In genomic region chr19:17247352-17247925, GRCm38 (mm10) we compare ENCODE assay signal across 15 mouse cellular contexts.
"Had no signal": no experiment of that assay in that cellular context is flagged by ENCODE, and none has a peak within 500 bp of the region (broad histone marks: within the 10 kb centered on the region; RNA-seq: fewer than 3 reads in every experiment).

No protein-coding gene starts in this region.

- H3K4me3 ChIP-seq: intestine, embryonic 15.5 days; layer of hippocampus, adult 2 months; liver, embryonic 13.5 days; megakaryocyte, embryonic 14.5 days; midbrain, embryonic 10.5 days; midbrain, embryonic 13.5 days; myocyte; stomach, embryonic 15.5 days had no signal

- H3K27me3 ChIP-seq: intestine, embryonic 15.5 days; liver, embryonic 13.5 days; megakaryocyte, embryonic 14.5 days; midbrain, embryonic 13.5 days; stomach, embryonic 15.5 days had no signal

- H3K4me2 ChIP-seq: intestine, embryonic 15.5 days; liver, embryonic 13.5 days; midbrain, embryonic 13.5 days; stomach, embryonic 15.5 days had no signal

- H3K27ac ChIP-seq: intestine, embryonic 15.5 days; layer of hippocampus, adult 2 months; liver, embryonic 13.5 days; midbrain, embryonic 10.5 days; midbrain, embryonic 13.5 days; stomach, embryonic 15.5 days had no signal

- H3K4me1 ChIP-seq: megakaryocyte, embryonic 14.5 days; midbrain, embryonic 13.5 days; stomach, embryonic 15.5 days had no signal

- ATAC-seq: intestine, embryonic 15.5 days; midbrain, embryonic 13.5 days; midbrain, embryonic 16.5 days had no signal

- H3K9ac ChIP-seq: intestine, embryonic 15.5 days; liver, embryonic 13.5 days; midbrain, embryonic 13.5 days; stomach, embryonic 15.5 days had no signal

- H3K9me3 ChIP-seq: intestine, embryonic 15.5 days; liver, embryonic 13.5 days; megakaryocyte, embryonic 14.5 days; midbrain, embryonic 10.5 days; midbrain, embryonic 13.5 days; stomach, embryonic 15.5 days had no signal

- H3K36me3 ChIP-seq: intestine, embryonic 15.5 days; liver, embryonic 13.5 days; midbrain, embryonic 10.5 days; midbrain, embryonic 13.5 days; stomach, embryonic 15.5 days had no signal

- DNase-seq: kidney, adult 11 months; liver, embryonic 13.5 days; lung, adult 2 months; right cerebral cortex, adult 18-20 months; right cerebral cortex, postnatal 14 days; right cerebral cortex, postnatal 4 days; thymus, postnatal 25 days had no signal
